8 mouse cellular contexts compared by ENCODE assay signal in the genomic region with DNA sequence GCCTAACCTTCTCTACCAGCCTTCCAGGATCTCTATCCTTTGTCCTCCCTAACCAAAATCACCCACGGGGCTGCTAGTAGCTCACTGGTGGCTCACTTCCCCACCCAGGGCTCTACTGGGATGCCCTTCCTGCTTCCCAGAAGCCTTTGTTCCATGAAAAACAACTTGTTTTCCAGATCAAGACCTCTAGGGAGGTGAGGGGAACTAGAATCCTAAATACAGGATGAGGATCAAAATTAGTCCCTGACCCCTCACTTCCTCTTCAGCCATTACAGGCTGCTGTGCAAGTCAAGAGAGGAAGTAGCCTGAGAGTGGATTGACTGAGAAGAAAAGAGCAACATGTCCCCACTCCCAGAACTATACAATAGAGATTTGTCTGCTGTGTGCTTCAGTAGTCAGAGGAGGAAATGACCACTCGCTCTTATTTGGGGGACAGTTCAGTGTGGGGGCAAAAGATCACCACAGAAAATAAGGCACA.
A peak's percentile ranks its signal among the peaks of the same experiment; 100 is the strongest.
DNase-seq lines count a peak whose midpoint lies in the region; ATAC-seq and TF ChIP-seq lines count a peak whose summit lies in the region.

No protein-coding gene starts in this region.

- no peaks in the 10 kb centered on the region for H3K9me3 ChIP-seq in heart, embryonic 11.5 days (replicated peaks; ENCODE audit: control insufficient read depth, low read length)
- no peaks in the 10 kb centered on the region for H3K9me3 ChIP-seq in liver, embryonic 13.5 days (replicated peaks)
- no peaks in the 10 kb centered on the region for H3K9me3 ChIP-seq in stomach, postnatal 0 days (ENCODE audit: control insufficient read depth, low read length)

- no peak for TF ChIP-seq POLR2A in spleen, adult 2 months (IDR thresholded peaks at IDR 0.05; ENCODE audit: low read depth, low read length)

- TF ChIP-seq EP300 in stomach, postnatal 0 days (optimal IDR thresholded peaks at IDR 0.05): no peak

- no peak overlapping the region; the same call in 1 of the 2 replicates for H3K27ac ChIP-seq in heart, embryonic 11.5 days (ENCODE audit: low read depth, low read length)
- peak overlapping the region; percentile 51; the same call in 1 of the 2 replicates for H3K27ac ChIP-seq in spleen, adult 2 months (ENCODE audit: insufficient read depth, low read length)
- no peak overlapping the region for H3K27ac ChIP-seq in liver, embryonic 13.5 days
- H3K27ac ChIP-seq in stomach, postnatal 0 days (replicated peaks): no peak overlapping the region

- no peak overlapping the region for H3K9ac ChIP-seq in heart, embryonic 11.5 days (ENCODE audit: low read depth, low read length)
- no peak overlapping the region for H3K9ac ChIP-seq in liver, embryonic 13.5 days
- H3K9ac ChIP-seq in stomach, postnatal 0 days (ENCODE audit: low read length): no peak overlapping the region

- no peak overlapping the region for H3K4me2 ChIP-seq in heart, embryonic 11.5 days
- H3K4me2 ChIP-seq in liver, embryonic 13.5 days: no peak overlapping the region
- no peak overlapping the region for H3K4me2 ChIP-seq in stomach, postnatal 0 days (replicated peaks; ENCODE audit: low read depth)

- peak; percentile 99 for DNase-seq in heart, adult 11 months
- no peak for DNase-seq in spleen, adult 2 months (ENCODE audit: low read depth in 1 of 2, low spot score in 2 of 2)
- DNase-seq in spleen, adult 18-20 months: no peak
- DNase-seq in liver, embryonic 13.5 days: no peak
- DNase-seq in stomach, postnatal 0 days (ENCODE audit: low spot score): no peak
- no peak for DNase-seq in retina, postnatal 1 day
- no peak for DNase-seq in cerebellum, adult 8-10 months

- H3K4me3 ChIP-seq in heart, embryonic 11.5 days (ENCODE audit: low read depth, low read length): no peak overlapping the region
- no peak overlapping the region for H3K4me3 ChIP-seq in spleen, adult 2 months (ENCODE audit: extremely low read depth, insufficient read depth, insufficient read length)
- H3K4me3 ChIP-seq in liver, embryonic 13.5 days (replicated peaks): no peak overlapping the region
- no peak overlapping the region for H3K4me3 ChIP-seq in stomach, postnatal 0 days (ENCODE audit: low read depth, low read length)

- H3K36me3 ChIP-seq in heart, embryonic 11.5 days (ENCODE audit: control insufficient read depth, insufficient read depth, low read length): no peaks in the 10 kb centered on the region
- no peaks in the 10 kb centered on the region for H3K36me3 ChIP-seq in spleen, adult 2 months (ENCODE audit: control insufficient read depth, insufficient read depth, low read length)
- no peaks in the 10 kb centered on the region for H3K36me3 ChIP-seq in liver, embryonic 13.5 days
- H3K36me3 ChIP-seq in stomach, postnatal 0 days (ENCODE audit: control insufficient read depth, insufficient read depth, low read length): no peaks in the 10 kb centered on the region

- H3K4me1 ChIP-seq in heart, embryonic 11.5 days (ENCODE audit: control insufficient read depth, insufficient read depth, low read length): 0 out of 2 replicates have a peak, but pooled peaks cover 5% of the 10 kb centered on the region
- 0 out of 2 replicates have a peak, but pooled peaks cover 3% of the 10 kb centered on the region for H3K4me1 ChIP-seq in spleen, adult 2 months (ENCODE audit: control insufficient read depth, insufficient read depth, insufficient read length)
- H3K4me1 ChIP-seq in liver, embryonic 13.5 days (replicated peaks): no peaks in the 10 kb centered on the region
- H3K4me1 ChIP-seq in stomach, postnatal 0 days (replicated peaks; ENCODE audit: control insufficient read depth, insufficient read depth): no peaks in the 10 kb centered on the region

- ATAC-seq in heart, embryonic 11.5 days (replicated peaks; ENCODE audit: insufficient number of reproducible peaks, low FRiP score, low TSS enrichment): no peak
- ATAC-seq in liver, embryonic 13.5 days (ENCODE audit: low read depth): 0 out of 2 replicates have a peak, but pooled peaks have one; percentile 23
- peak; percentile 18; the same call in 1 of the 2 replicates for ATAC-seq in stomach, postnatal 0 days (ENCODE audit: low FRiP score, low TSS enrichment)

- no peak for TF ChIP-seq CTCF in spleen, adult 2 months (IDR thresholded peaks at IDR 0.05; ENCODE audit: extremely low read depth, insufficient read depth, insufficient read length, insufficient replicate concordance)
- TF ChIP-seq CTCF in stomach, postnatal 0 days (IDR thresholded peaks at IDR 0.05; ENCODE audit: low read depth): no peak

- no peaks in the 10 kb centered on the region for H3K27me3 ChIP-seq in heart, embryonic 11.5 days (ENCODE audit: control insufficient read depth, insufficient read depth, low read length)
- no peaks in the 10 kb centered on the region for H3K27me3 ChIP-seq in spleen, adult 2 months (ENCODE audit: control insufficient read depth, insufficient read depth, low read length)
- no peaks in the 10 kb centered on the region for H3K27me3 ChIP-seq in liver, embryonic 13.5 days
- H3K27me3 ChIP-seq in stomach, postnatal 0 days (ENCODE audit: control insufficient read depth, insufficient read depth, low read length): no peaks in the 10 kb centered on the region

- WGBS in heart, embryonic 11.5 days (ENCODE audit: insufficient replicate concordance): 64% methylated on average over 2 of the region's 2 CpGs
- 59% methylated on average over 2 of the region's 2 CpGs for WGBS in spleen, adult 2 months
- 22% methylated on average over 2 of the region's 2 CpGs for WGBS in liver, embryonic 13.5 days (ENCODE audit: insufficient replicate concordance)
- 61% methylated on average over 2 of the region's 2 CpGs for WGBS in stomach, postnatal 0 days
